Mouse (Mus musculus): ENCODE measurements around the gene Tacc3. TPM values are rescaled to one million over a fixed set of nuclear protein-coding genes. Genes with fewer than 3 reads are reported as not detected.
A peak's percentile ranks its signal among the peaks of the same experiment; 100 is the strongest.

Gene Tacc3
- polyA plus RNA-seq, 1 experiment, result 185 TPM

DNA sequence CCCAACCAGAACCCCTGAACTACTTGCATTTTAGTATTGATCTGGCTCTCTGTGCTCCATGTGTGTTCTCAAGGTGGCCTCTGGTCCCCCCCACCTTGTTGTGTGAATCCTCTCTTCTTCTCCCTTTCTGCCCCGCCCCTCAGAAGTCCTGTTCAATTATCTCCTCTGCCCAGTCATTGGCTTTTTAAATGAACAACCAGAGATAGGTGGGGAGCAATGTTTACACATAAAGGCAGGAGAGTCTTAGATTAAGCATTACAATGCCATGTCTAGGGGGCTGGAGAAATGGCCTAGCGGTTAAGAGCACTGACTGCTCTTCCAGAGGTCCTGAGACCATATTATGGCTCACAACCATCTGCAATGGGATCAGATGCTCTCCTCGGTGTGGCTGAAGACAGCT is 22.6 kb upstream of the Tacc3 start:
- Histone ChIP-seq H3K4me3 (ENCODE audit: low read depth, low read length) (no peak overlapping the region), H3K4me1 (ENCODE audit: control insufficient read depth, insufficient read depth, low read length) (no peaks in the 10 kb centered on the region), H3K27ac (ENCODE audit: insufficient read depth, low read length) (no peak overlapping the region), H3K9me3 (replicated peaks; ENCODE audit: control insufficient read depth, insufficient read depth, low read length, poor library complexity, severe bottlenecking) (no peaks in the 10 kb centered on the region), H3K36me3 (ENCODE audit: control insufficient read depth, insufficient read depth, low read length, poor library complexity, severe bottlenecking) (peaks cover 13% of the 10 kb centered on the region), H3K27me3 (ENCODE audit: control insufficient read depth, insufficient read depth, low read length, poor library complexity, severe bottlenecking) (no peaks in the 10 kb centered on the region), H3K9ac (ENCODE audit: low read depth, poor library complexity, severe bottlenecking) (no peak overlapping the region)
- no peak for TF ChIP-seq EP300 (IDR thresholded peaks at IDR 0.05; ENCODE audit: insufficient read depth, low read depth, low read length)
- no peak for TF ChIP-seq POLR2A (IDR thresholded peaks at IDR 0.05; ENCODE audit: insufficient read depth, low read length)
- TF ChIP-seq CTCF (IDR thresholded peaks at IDR 0.05; ENCODE audit: low read depth, low read length), result no peak

DNA sequence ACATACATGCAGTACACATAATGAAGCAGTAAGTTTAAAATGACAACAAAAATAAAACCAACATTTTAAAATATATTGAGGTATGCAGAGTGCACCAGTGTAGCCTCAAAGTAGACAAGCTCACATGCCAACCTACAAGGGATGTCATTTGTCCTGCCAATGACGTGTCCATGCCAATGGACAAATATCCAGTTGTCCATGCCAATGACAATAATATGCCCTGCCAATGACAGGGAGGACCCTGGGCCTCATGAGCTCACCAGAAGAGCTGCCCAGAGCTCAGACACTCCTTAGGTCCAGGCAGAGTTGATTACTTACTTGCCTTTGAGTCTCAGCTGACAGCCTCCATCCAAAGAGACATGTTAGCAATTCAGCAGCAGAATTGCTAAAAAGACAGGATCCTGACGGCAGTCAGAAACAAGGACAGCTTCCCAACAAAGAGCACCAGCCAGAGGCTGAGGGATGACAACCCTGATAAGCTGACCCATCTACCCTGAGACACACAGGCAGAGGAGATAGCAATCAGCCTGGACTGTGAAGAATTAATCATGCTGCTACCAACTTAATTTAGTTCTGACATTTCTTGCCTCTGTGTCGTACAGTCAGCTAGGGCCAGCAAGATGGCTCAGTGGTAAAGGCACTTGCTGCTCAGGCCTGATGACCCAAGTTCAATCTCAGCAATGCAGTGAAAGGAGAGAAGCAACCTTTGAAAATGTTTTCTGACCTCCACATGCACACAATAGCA is 20.1 kb upstream of the Tacc3 start:
- Histone ChIP-seq H3K4me3 (ENCODE audit: low read depth, low read length) (no peak overlapping the region), H3K27ac (ENCODE audit: insufficient read depth, low read length) (no peak overlapping the region), H3K27me3 (ENCODE audit: control insufficient read depth, insufficient read depth, low read length, poor library complexity, severe bottlenecking) (no peaks in the 10 kb centered on the region), H3K4me1 (ENCODE audit: control insufficient read depth, insufficient read depth, low read length) (no peaks in the 10 kb centered on the region), H3K9me3 (replicated peaks; ENCODE audit: control insufficient read depth, insufficient read depth, low read length, poor library complexity, severe bottlenecking) (no peaks in the 10 kb centered on the region), H3K9ac (ENCODE audit: low read depth, poor library complexity, severe bottlenecking) (no peak overlapping the region), H3K36me3 (ENCODE audit: control insufficient read depth, insufficient read depth, low read length, poor library complexity, severe bottlenecking) (peaks cover 27% of the 10 kb centered on the region)
- TF ChIP-seq CTCF (IDR thresholded peaks at IDR 0.05; ENCODE audit: low read depth, low read length) (no peak), EP300 (IDR thresholded peaks at IDR 0.05; ENCODE audit: insufficient read depth, low read depth, low read length) (no peak), POLR2A (IDR thresholded peaks at IDR 0.05; ENCODE audit: insufficient read depth, low read length) (no peak)

DNA sequence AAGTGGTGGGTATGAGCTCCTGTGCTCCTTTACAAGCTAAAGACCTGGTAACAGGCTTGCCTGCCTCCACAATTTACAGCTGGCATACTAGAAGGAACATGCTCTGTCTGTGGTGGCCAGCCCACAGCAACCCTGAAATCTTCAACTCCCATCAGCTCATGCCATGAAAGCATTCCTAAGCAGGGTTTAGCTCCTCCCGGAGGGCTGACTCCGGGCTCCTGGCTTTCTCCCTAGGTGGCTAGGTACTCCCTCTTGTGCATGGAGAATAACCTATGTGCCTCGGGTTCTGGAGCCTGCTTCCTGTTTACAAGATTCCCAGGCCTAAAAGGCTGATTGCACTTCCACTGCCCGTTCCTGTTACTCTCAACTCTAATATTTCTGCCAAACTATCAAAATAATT is 19.1 kb upstream of the Tacc3 start:
- peaks cover 36% of the 10 kb centered on the region for H3K36me3 ChIP-seq (ENCODE audit: control insufficient read depth, insufficient read depth, low read length, poor library complexity, severe bottlenecking)
- no peak overlapping the region for H3K27ac ChIP-seq (ENCODE audit: insufficient read depth, low read length)
- H3K4me3 ChIP-seq (ENCODE audit: low read depth, low read length), result no peak overlapping the region
- H3K4me1 ChIP-seq (ENCODE audit: control insufficient read depth, insufficient read depth, low read length), result no peaks in the 10 kb centered on the region
- TF ChIP-seq POLR2A (IDR thresholded peaks at IDR 0.05; ENCODE audit: insufficient read depth, low read length) (no peak), CTCF (IDR thresholded peaks at IDR 0.05; ENCODE audit: low read depth, low read length) (no peak), EP300 (IDR thresholded peaks at IDR 0.05; ENCODE audit: insufficient read depth, low read depth, low read length) (no peak)
- H3K9ac ChIP-seq (ENCODE audit: low read depth, poor library complexity, severe bottlenecking), result no peak overlapping the region
- no peaks in the 10 kb centered on the region for H3K9me3 ChIP-seq (replicated peaks; ENCODE audit: control insufficient read depth, insufficient read depth, low read length, poor library complexity, severe bottlenecking)
- H3K27me3 ChIP-seq (ENCODE audit: control insufficient read depth, insufficient read depth, low read length, poor library complexity, severe bottlenecking), result no peaks in the 10 kb centered on the region

DNA sequence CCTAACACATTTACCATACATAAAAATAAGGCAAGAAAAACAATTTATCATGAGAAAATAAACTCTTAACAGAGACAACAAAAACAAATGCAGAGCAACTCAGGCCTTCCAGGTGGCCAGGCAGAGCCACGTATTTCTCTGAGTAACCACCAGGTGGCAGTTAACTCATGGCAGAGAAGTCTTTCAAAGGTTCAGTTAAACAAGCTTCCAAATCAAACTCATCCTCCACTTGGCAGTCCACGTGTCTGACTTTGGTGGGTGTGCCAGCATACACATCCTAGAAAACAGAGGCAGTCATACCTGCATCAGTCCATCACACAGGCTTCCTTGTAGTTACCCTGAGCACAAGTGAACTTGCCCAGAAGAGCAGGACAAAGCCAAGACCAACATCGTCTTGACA is 17.3 kb upstream of the Tacc3 start:
- Histone ChIP-seq H3K27ac (ENCODE audit: insufficient read depth, low read length) (no peak overlapping the region), H3K9me3 (replicated peaks; ENCODE audit: control insufficient read depth, insufficient read depth, low read length, poor library complexity, severe bottlenecking) (no peaks in the 10 kb centered on the region), H3K36me3 (ENCODE audit: control insufficient read depth, insufficient read depth, low read length, poor library complexity, severe bottlenecking) (peaks cover 52% of the 10 kb centered on the region), H3K9ac (ENCODE audit: low read depth, poor library complexity, severe bottlenecking) (no peak overlapping the region), H3K4me1 (ENCODE audit: control insufficient read depth, insufficient read depth, low read length) (no peaks in the 10 kb centered on the region), H3K27me3 (ENCODE audit: control insufficient read depth, insufficient read depth, low read length, poor library complexity, severe bottlenecking) (no peaks in the 10 kb centered on the region), H3K4me3 (ENCODE audit: low read depth, low read length) (no peak overlapping the region)
- TF ChIP-seq POLR2A (IDR thresholded peaks at IDR 0.05; ENCODE audit: insufficient read depth, low read length) (no peak), EP300 (IDR thresholded peaks at IDR 0.05; ENCODE audit: insufficient read depth, low read depth, low read length) (no peak), CTCF (IDR thresholded peaks at IDR 0.05; ENCODE audit: low read depth, low read length) (peak; percentile 45)

DNA sequence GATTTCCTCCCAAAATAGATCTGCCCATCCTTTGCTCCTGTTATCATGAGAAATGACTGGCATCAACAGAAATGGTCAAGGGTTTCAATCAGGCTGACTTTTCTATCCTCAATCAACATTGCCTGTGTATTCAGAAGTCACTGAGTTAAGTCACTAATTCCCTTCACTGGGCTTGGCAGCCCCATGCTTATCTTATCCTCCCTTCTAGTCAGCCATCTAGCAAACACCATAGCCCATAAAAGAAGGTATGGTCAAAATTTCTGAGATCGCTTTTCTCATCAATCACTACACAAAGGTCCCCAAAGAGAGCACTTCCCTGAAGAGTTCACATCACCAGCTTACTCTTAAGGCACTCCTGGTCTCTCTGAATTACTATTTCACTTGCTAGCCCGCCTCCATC is 6.9 kb upstream of the Tacc3 start:
- Histone ChIP-seq H3K27ac (ENCODE audit: insufficient read depth, low read length) (no peak overlapping the region), H3K27me3 (ENCODE audit: control insufficient read depth, insufficient read depth, low read length, poor library complexity, severe bottlenecking) (no peaks in the 10 kb centered on the region), H3K9me3 (replicated peaks; ENCODE audit: control insufficient read depth, insufficient read depth, low read length, poor library complexity, severe bottlenecking) (no peaks in the 10 kb centered on the region), H3K4me1 (ENCODE audit: control insufficient read depth, insufficient read depth, low read length) (no peaks in the 10 kb centered on the region), H3K36me3 (ENCODE audit: control insufficient read depth, insufficient read depth, low read length, poor library complexity, severe bottlenecking) (peaks cover 38% of the 10 kb centered on the region), H3K4me3 (ENCODE audit: low read depth, low read length) (peak overlapping the region; percentile 85), H3K9ac (ENCODE audit: low read depth, poor library complexity, severe bottlenecking) (peak overlapping the region; percentile 60)
- TF ChIP-seq CTCF (IDR thresholded peaks at IDR 0.05; ENCODE audit: low read depth, low read length) (no peak), EP300 (IDR thresholded peaks at IDR 0.05; ENCODE audit: insufficient read depth, low read depth, low read length) (no peak), POLR2A (IDR thresholded peaks at IDR 0.05; ENCODE audit: insufficient read depth, low read length) (no peak)

DNA sequence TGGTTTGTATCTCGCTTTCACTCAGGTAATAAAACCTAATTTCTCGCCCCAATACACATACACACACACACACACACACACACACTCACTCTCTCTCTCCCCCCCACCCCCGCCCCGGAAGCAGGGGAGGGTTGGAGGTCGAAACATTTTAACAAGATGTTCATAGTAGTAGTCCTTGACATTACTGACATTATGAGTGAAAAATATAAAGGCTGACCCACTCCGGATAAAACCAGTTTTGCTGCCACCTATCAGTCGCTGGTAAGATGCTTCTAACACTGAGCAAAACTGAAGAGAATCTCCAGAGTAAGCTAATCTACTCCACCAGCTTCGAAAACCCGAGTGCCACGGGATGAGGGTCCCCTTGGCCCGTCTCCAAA is 6.4 kb upstream of the Tacc3 start:
- H3K36me3 ChIP-seq (ENCODE audit: control insufficient read depth, insufficient read depth, low read length, poor library complexity, severe bottlenecking), result peaks cover 33% of the 10 kb centered on the region
- no peaks in the 10 kb centered on the region for H3K9me3 ChIP-seq (replicated peaks; ENCODE audit: control insufficient read depth, insufficient read depth, low read length, poor library complexity, severe bottlenecking)
- no peaks in the 10 kb centered on the region for H3K27me3 ChIP-seq (ENCODE audit: control insufficient read depth, insufficient read depth, low read length, poor library complexity, severe bottlenecking)
- no peaks in the 10 kb centered on the region for H3K4me1 ChIP-seq (ENCODE audit: control insufficient read depth, insufficient read depth, low read length)
- no peak for TF ChIP-seq POLR2A (IDR thresholded peaks at IDR 0.05; ENCODE audit: insufficient read depth, low read length)
- no peak for TF ChIP-seq CTCF (IDR thresholded peaks at IDR 0.05; ENCODE audit: low read depth, low read length)
- no peak for TF ChIP-seq EP300 (IDR thresholded peaks at IDR 0.05; ENCODE audit: insufficient read depth, low read depth, low read length)
- H3K27ac ChIP-seq (ENCODE audit: insufficient read depth, low read length), result no peak overlapping the region
- H3K4me3 ChIP-seq (ENCODE audit: low read depth, low read length), result peak overlapping the region; percentile 85
- H3K9ac ChIP-seq (ENCODE audit: low read depth, poor library complexity, severe bottlenecking), result peak overlapping the region; percentile 60

All from ES-Bruce4 (cell line).